15 mouse cellular contexts compared by ENCODE assay signal in genomic region chr6:72720852-72721251, GRCm38 (mm10).
"Had no signal": no experiment of that assay in that cellular context is flagged by ENCODE, and none has a peak within 500 bp of the region (broad histone marks: within the 10 kb centered on the region; RNA-seq: fewer than 3 reads in every experiment).

No protein-coding gene starts in this region.

- H3K36me3 ChIP-seq: neural tube, embryonic 15.5 days had no signal

- H3K27ac ChIP-seq: kidney, postnatal 0 days; liver, embryonic 14.5 days; midbrain, embryonic 10.5 days; neural tube, embryonic 15.5 days had no signal

- ATAC-seq: lung, postnatal 0 days had no signal

- H3K9me3 ChIP-seq: midbrain, embryonic 10.5 days; neural tube, embryonic 15.5 days had no signal

- H3K27me3 ChIP-seq: neural tube, embryonic 15.5 days had no signal

- H3K4me2 ChIP-seq: neural tube, embryonic 15.5 days had no signal

- H3K4me3 ChIP-seq: midbrain, embryonic 10.5 days; myocyte; neural tube, embryonic 15.5 days had no signal

- H3K9ac ChIP-seq: liver, embryonic 14.5 days; neural tube, embryonic 15.5 days had no signal

- DNase-seq: kidney, adult 8-10 months; kidney, postnatal 36 days; layer of hippocampus, adult 9-11 months; lung, adult 18-20 months; lung, postnatal 4 days; midbrain, embryonic 14.5 days; right cerebral cortex, adult 18-20 months; right cerebral cortex, postnatal 25 days; thymus, postnatal 4 days had no signal
